Mouse (Mus musculus) T-helper 1 cell (primary cell): ENCODE measurements around the gene Gpr157.

Experiments
- in situ Hi-C: fragments of 300-600 bp; cut with MboI, MseI; formaldehyde crosslinking; loops from one replicate; pipeline ENCODE4 v1.15.1; 2025; ENCODE audit warnings: high pct_unique_total_duplicates

The Gpr157 gene

DNA sequence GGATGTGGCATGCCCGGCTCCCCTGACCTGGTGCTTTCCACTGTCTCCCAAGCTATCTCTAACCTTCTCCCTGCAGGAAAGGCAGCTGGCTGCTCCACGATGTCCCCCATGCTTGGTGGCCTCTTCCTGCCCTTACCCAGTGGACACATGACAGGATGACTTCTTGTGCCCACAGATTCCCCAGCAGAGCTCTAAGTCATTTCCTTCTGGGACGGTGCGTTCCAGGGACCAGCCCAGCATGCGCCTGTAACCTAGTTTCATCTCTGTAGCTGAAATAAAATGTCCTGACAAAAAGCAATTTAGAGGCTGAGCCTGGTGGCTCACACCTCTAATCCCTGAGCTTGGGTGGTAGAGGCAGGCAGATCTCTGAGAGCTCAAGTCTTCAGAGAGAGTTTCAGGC lies 19.5 kb downstream of the Gpr157 start:
- in situ Hi-C loops = no loop called here

DNA sequence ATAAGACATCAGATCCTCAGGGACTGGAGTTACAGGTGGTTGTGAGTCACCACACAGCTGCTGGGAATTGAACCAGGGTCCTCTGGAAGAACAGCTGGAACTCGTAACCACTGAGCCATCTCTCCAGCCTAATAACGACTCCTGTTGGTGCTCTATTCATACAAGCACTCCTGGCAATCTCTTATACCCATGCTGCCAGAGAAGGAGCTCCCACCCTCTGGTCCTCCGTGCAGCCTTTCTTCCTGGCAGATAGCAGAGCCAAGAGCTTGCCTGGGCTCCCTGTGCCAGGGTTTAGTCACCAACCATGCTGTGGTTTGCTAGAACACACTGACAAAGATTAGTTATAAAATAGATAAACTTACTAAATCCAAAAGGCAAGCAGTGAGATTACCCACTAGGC lies 22.5 kb downstream of the Gpr157 start:
- in situ Hi-C loops = no loop called here

DNA sequence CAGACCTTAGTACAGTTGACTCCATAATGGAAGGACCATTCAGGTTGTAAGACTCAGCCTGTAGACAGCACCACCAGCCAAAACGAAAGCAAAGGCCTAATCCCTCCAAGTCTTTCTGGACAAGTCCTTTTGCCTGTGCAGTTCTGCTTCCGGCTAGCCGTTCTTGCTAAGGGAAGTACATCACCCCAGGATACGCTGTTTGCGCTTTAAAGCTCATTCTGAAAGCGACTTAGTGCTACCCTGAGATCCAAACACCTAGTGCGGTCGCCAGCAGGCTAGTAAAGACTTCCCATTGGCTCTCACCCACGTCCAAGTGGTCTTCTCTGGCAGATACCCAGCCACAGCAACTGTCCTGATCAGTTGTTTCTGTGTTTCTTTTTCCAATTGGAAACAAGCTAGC lies 23.2 kb downstream of the Gpr157 start:
- in situ Hi-C loops = no loop called here

DNA sequence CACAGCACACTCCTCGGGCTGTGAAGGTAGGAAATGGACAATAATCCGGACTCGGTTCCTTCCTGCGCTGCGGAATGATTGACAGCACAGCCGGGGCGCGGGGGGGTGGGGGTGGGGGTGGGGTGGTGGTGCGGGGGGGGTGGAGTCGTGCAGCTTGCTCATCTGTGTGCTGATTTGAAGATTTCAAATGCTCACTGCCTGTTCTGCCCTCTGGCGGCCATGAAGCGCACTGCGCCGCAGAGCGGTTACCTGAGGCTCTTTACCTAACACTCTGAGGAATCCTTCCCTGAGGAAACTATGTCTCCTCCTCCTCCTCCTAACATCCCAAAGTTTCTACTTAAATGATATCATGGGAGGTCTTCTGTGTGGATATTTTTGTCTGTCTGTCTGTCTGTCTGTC lies 25.7 kb downstream of the Gpr157 start:
- in situ Hi-C loops = no loop called here

DNA sequence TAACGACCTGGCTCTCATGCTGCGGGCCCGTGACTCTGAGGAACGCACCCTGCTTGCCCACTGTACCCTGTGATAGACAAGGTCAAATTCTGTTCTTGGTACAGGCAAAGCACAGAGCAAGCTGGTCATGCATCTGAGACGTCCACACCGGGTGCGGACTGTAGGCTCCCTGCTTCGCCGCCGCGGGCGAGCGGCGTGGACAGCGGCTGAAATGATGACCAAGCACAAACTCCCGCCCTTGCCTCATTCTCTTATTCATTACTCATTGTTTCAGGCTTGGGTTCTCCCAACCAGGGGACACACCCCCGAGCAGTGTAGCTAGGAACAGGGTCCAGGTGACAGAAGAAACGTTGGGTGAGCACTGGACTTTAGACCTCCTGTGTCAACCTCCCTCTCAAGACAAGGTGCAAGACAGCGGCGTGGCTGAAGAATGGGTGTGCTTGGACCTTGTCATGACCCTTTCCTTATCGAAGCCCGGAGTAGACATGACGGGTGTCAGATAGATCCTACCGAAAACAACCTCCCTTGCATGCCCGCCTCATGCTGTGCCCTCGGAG lies 27.4 kb downstream of the Gpr157 start:
- in situ Hi-C loops = no loop called here

DNA sequence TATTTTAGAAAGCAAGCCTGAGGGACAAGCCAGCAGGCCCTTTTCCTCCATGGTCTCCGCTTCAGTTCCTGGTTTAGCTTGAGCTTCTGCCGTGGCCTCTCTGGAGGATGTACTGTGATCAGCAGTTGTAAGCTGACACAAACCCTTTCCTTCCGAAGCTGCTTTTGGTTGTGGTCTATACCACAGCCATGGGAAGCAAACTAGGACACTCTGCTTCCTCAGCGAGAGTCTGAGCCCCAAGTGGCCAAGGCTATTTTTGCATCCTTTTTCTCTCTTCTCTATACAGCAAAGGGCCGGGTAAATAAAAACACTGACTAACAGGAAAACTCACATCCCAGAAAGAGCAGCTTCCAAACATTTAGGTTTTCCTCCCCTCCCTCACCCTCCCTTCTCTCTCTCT lies 30.1 kb downstream of the Gpr157 start:
- in situ Hi-C loops = no loop called here

DNA sequence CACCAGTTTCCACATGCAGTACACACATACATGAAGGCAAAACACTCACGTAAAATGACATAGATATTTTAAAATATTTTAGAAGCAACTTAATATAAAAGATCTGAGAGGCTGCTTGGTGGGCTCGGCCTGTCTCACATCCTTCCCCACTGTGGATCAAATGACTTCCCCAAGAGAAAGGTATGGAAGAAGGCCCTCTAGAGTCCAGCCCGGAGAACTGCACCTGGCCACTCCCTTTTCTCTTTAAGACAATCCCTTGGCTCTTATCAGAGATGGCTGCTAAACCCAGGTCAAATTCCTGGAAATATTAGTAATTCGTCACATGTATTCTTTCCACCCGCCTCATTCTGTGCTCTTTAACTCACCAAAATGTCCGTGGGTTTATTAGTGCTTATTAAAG lies 31.0 kb downstream of the Gpr157 start:
- in situ Hi-C loops = no loop called here

DNA sequence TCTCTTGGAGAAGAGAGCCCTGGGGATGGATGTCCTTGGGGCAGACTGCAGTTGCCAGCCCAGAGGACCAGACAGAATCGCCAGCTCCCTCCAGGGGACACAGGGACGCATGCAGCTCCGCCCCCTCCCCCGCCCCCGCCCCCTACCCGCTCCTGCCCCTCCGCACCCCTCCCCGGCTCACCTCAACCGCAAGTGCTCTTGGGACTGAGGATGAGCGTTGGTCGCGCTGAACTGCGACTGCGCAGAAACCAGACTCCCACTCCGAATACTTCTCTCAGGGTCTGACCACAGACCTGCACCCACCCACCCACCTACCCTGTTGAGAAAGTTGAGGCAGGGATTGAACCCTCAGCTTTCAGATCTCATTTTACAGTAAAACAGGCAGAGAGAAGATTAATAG lies 31.9 kb downstream of the Gpr157 start, which contains the start of gene Slc2a5:
Gene Slc2a5 (plus strand): TSS at position 229 of the 400 bp plus-strand sequence.
- in situ Hi-C loops = no loop called here

DNA sequence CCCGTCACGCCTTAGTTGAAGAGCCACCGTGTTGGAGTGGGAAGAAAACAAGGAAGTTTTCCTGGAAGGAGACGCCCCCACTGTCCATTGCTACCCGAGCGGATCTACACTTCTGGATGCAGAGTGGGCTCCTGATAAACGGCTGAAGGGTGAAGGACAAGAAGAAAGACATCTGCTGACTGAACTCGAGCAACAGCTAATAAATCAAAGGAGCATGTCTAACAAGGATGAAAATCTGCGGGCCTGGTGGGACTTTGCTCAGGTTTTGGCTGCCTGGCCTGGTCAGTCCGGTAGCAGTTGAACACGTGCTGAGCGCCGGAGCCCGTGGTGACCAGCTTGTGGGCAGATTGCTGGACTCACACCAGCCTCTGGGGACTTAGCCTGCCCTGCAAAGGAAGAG lies 32.5 kb downstream of the Gpr157 start:
- in situ Hi-C loops = no loop called here

DNA sequence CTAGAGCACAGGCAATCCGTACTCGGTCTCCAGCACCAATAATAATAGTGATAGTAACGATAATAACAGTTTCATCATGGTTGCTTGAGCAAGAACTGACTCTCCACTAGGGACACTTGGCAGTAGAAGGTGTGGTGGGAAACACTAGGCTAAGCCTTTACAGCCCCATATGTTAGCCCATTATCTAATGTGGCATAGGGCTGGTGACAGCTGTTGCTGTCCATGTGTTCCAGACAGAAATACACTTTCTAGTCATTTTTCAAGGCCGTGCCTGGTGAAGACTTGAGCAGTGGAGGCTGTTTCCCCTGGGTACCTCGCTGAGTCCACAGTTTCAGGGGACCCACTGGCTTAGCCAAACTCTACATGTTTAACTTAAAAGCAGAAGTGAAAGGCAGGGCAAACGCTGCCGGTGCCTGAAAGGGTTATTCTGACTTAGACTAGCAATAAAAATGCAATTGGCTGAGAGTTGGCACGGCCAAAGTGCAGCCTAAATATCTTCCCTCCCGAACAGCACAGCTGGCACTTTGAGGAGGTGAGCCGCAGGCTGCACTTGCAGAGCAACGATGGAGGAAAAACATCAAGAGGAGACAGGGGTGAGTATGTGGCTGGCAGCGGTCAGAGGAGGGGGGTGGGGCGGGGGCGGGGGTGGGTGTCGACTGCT lies 33.1 kb downstream of the Gpr157 start:
- in situ Hi-C loops = no loop called here

DNA sequence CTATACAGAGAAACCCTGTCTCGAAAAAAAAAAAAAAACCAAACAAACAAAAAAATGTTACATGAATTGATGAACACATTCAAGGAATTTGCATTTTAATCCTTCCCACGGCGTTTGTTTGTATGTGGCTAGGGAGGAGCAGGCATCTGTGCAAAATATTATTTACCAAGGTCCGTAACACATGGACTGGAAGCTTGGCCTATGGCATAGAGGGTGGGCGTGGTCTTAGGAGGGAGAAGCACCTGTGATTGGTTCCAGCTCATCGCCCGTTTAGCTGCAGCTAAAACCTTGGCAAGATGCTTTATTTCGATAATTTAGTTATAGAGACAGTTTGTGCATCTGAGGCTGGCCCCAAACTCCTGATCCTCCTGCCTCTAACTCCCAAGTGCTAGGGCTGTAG lies 34.3 kb downstream of the Gpr157 start:
- in situ Hi-C loops = no loop called here

DNA sequence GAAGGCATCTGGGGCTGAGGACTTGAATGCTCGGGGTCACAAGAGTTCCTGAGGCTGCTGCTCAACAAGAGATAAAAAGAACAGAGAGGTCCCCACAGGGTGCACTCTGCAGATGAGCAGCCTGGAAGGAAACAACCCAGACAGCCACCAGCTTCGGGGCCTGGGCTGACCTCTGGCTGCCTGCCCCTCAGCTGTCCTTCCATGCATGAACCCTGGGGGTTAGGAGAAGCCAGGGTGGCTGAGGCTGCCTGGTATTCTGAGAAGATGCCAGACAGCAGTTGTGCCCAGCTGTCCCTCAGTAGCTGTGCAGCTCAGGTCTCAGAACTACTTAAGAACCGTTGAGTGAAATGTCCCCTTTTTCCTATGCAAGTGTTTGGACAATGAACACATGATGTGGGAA lies 35.3 kb downstream of the Gpr157 start:
- in situ Hi-C loops = no loop called here

DNA sequence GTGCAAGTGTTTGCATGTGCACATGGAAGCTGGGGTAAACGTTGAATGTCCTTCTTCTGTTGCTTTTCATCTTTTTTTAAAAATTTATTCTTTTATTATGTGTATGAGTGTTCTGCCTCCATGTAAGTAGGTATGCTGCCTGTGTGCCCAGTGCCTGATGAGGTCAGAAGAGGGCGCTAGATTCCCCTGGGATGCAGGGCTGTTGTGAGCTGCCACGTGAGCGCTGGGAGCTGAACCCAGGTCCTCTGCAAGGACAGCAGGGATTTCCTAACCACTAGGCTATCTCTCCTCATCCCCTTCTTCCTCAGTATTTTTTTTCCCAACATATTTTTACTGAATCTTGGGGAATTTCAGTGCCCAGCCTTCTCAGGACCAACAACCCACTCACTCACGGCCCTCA lies 39.2 kb downstream of the Gpr157 start:
- in situ Hi-C loops = no loop called here

DNA sequence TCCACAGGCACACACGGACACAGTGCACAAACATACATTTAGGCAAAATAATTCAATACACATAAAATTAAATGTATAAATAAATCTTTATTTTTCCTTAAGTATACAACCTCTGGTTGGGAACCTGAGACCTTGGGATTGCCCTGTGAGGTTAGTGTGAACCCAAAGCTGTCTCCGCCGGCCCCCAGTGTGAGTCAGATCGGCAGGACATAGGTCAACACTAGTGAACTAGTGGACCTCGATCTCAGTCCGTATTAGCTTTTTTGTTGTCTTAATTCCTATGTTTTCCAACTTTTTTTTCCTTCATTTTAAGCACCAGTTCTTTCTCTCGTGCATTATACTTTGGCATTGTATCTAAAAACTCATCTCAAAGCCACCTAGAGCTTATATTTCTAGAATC lies 40.7 kb downstream of the Gpr157 start:
- in situ Hi-C loops = no loop called here

DNA sequence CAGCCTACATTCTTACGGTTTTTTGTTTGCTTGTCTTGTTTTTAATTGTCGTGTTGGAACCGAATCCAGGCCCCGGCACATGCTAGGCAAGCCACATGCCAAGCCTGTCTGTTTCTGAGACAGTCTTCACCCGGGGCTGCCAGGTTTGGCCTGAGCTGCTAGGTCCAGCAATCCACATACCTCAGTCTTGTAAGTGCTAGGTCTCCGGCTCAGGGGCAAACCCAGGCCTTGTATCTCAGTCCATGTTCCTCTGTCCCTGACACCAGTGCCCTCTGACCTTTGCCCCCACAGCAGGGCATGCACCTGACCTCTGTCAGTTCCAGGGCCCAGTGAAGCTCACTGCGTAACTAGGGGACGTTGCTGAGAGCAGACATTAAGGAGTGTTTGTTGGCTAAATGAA lies 41.4 kb downstream of the Gpr157 start:
- in situ Hi-C loops = no loop called here

DNA sequence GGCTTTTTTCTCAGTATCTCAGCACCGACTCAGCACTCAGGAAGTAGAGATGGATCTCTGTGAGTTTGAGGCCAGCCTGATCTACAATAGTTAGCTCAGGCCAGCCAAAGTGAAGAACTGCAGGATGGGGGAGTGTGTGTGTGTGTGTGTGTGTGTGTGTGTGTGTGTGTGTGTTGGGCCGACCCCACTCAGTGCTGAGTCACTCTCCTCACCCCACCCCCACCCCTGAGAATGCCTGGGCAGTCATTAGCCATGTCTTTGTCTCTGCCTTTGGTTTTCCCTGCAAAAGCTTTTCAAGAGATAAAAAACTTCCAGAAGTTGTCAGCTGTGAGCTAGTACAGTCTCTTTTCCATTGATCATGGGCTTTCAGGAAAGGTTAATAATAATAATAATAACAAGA lies 43.5 kb downstream of the Gpr157 start:
- in situ Hi-C loops = no loop called here

DNA sequence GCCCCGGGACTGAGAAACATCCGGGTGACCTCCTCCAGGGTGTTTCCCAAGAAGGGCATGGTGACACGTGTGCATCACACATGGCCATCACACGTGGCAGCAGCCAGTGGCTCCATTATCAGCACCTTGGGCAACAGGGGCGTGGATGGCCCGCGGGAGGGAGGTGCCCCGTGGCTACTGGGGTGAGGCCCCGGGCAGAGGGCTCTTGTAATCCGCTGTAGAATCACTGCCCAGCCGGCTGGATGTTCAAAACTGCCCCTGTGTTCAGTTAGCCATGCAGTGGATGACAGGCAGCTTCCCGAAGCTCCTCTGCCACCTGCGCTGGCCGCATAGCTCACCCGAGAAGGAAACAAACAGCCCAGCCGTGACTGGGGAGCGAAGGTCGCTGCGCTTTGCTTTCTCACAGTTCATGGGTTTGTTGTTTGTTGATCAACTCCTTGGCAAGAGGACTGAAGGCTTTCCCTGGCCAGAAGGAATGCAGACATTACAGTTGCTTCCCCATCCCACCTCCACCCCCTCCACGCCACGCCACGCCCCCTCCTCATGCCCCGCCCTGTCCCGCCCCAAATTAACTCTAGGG lies 45.6 kb downstream of the Gpr157 start:
- in situ Hi-C loops = no loop called here

DNA sequence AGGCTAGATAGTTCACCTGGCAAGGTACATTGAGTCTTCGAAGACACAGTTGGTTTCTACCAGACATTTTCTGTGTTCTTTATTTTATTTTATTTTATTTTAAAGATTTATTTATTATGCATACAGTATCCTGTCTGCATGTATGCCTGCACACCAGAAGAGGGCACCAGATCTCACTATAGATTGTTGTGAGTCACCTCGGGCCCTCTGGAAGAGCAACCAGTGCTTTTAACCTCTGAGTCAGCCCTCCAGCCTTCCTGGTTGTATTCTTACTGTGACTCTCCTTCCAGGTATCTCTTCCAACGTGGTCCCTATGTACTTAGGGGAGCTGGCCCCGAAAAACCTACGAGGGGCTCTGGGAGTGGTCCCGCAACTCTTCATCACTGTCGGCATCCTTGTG lies 48.1 kb downstream of the Gpr157 start:
- in situ Hi-C loops = no loop called here

DNA sequence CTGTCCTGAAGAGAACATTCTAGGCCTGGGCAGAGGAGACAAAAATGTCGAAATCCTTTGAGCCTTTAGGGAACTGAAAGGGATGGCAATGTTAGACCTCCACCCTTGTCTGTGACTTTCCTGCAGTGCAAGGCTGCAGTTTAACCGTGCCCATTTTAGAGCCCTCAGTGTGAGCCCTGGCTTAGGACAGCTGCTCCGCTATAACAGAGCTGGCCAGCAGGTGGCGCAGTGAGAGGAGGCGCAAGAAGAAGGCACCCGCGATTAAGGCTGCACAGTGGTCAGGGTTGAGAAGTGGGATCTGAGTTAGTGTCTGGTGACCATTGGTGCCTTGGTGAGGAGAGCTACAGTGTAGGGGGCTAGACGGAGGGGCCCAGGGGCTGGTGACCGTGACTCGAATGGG lies 49.5 kb downstream of the Gpr157 start:
- in situ Hi-C loops = no loop called here

DNA sequence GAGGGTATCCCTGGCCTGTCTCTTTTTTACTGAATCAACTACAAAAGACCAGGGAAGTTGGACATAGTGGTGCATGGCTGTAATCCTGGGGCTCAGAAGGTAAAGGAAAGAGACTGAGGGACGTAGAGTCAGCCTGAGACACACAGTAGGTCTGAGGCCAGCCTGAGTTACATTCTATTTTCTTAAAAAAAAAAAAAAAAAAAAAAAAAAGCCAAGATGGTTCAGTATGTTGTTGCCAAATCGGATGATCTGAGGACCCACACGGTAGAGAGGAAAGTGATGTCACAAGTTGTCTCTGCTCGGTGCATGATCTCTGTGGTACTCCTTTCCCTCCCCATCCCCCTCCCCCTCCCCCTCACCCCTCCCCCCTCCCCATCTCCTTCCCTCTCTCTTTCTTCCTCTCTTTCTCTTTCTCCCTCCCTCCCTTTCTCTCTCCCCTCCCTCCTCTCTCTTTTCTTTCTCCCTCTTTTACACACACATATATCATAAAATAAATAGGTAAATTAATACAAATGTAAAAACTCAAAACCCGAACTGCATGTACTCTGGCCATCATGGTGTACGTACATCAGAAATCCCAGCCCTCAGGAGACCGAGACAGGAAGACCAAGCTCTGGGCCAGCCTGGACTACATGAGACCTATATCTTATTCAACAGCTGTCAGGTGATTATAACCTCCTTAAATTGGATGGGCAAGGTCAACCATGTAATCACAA lies 50.4 kb downstream of the Gpr157 start:
- in situ Hi-C loops = no loop called here

DNA sequence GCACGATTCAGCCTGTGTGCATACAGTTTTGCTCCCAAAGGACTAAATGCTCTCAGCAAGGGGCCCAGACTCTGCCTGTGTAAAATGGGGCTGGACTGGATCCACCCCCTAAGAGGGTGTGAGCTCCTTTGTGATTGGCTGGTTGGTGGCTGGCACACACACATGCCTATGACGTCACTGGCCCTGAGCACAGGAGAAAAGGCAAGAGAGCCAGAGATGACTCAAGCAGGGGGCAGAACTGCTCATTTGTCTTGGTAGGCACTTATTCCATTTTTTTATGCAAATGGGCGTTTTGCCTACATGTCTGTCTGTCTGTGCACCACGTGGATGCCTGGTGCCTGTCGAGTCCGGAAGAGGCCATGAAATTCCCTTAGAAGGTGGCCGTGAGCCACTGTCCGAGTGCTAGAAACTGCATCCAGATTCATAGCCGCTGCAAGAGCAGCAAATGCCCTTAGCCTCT lies 50.9 kb downstream of the Gpr157 start:
- in situ Hi-C loops = no loop called here

DNA sequence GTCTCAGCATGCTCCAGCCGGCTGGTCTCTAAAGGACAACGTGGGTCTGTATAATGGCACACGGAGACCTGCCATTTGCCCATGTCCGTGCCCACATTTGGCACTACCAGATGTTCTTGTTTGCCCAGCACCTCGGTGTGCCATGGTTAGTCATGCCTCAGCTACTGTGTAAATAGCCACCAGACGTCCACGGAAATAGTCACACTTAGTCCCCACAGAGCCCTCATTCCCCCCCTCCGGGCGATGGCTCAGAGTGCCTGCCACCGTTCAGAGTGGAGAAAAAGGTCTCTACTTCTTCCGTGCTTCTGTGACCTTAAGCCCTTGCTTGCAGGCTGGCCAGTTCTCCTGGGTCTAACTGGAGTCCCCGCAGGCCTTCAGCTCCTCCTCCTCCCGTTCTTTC lies 51.9 kb downstream of the Gpr157 start:
- in situ Hi-C loops = no loop called here

DNA sequence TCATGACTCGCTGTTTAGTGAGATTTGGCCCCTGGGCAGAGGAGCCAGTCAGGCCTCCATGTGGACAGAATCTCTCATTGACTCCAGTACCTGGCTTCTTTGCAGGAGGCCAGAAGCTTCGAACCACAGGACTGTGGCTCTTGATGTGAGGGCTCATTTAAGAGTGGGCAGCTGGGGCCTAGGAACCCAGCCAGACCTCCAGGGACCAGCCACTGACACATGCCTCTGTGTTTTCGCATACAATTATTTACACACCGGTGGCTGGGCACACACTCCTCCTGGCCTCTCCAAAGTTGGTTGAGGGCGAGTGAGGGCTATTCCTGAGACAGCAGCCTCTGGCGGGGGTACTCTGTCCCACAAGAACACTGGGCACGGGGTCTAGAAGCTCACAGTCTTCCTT lies 53.2 kb downstream of the Gpr157 start:
- in situ Hi-C loops = loop anchor here (10.0 kb wide), 1 partner anchor 884 kb away; no protein-coding TSS in a partner anchor
